Mouse (Mus musculus): Measurements from ENCODE around the gene Agbl4.

DNA sequence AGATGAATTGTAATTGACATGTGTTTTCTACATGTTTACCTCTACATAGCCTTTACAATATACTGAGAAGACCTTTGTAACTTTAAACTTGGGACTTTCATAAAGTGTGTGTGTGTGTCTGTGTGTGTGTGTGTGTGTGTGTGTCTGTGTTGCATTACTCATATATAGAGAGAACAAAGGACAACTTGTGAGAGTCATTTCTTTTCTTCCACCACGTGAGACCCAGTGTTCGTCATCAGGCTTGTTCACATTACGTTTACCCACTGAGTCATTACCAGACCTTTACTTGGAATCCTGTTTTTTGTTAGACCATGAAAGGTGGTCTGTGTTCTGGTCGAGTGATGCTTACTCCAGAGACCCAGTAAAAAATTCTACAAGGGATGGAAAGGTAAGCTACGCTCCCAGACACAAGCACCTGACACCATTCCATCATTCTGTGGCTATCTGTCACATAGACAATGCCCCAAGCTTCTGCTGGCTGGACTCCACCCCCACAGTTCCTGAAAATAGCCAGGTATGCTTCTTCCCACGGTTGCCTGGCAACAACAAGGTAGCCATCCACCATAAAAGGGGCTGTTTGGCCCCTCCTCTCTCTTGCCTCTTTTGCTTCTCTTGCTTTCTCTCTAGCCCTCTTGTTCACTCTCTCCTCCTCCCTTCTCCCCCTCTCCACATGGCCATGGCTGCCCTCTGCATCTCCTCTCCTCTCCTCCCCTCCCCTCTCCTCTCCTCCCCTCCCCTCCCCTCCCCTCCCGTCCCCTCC is 676.5 kb downstream of the Agbl4 start:
- no peak for TF ChIP-seq POLR2A (IDR thresholded peaks at IDR 0.05; ENCODE audit: borderline replicate concordance, extremely low read depth, low read depth, low read length)
- TF ChIP-seq CTCF (IDR thresholded peaks at IDR 0.05; ENCODE audit: insufficient read depth, low read length) = no peak
